ENCODE assay signal across 7 mouse cellular contexts in genomic region chr1:166429809-166430431, GRCm38 (mm10). TPM values are rescaled to one million over a fixed set of nuclear protein-coding genes. Genes with fewer than 3 reads are reported as not detected.
DNase-seq lines count a peak whose midpoint lies in the region; ATAC-seq and TF ChIP-seq lines count a peak whose summit lies in the region.

No protein-coding gene starts in this region.

- H3K27me3 ChIP-seq in heart, adult 2 months (ENCODE audit: control insufficient read depth, insufficient read depth, low read length) = no peaks in the 10 kb centered on the region
- H3K27me3 ChIP-seq in hindbrain, embryonic 14.5 days (ENCODE audit: control insufficient read depth, insufficient read depth, low read length) = no peaks in the 10 kb centered on the region

- TF ChIP-seq POLR2A in heart, adult 2 months (IDR thresholded peaks at IDR 0.05; ENCODE audit: insufficient read depth, low read depth, low read length) = 0 out of 2 replicates have a peak, but pooled peaks have one; percentile 5

- no peak overlapping the region for H3K27ac ChIP-seq in heart, adult 2 months
- no peak overlapping the region for H3K27ac ChIP-seq in hindbrain, embryonic 14.5 days

- H3K9ac ChIP-seq in heart, adult 2 months (ENCODE audit: low read depth, low read length) = no peak overlapping the region
- no peak overlapping the region for H3K9ac ChIP-seq in hindbrain, embryonic 14.5 days

- WGBS in heart, adult 2 months = 14% methylated on average over 10 of the region's 10 CpGs
- 66% methylated on average over 10 of the region's 10 CpGs for WGBS in hindbrain, embryonic 14.5 days

- TF ChIP-seq EP300 in heart, adult 2 months (IDR thresholded peaks at IDR 0.05; ENCODE audit: insufficient read depth, low read depth, low read length) = no peak

- H3K4me1 ChIP-seq in heart, adult 2 months (ENCODE audit: control insufficient read depth, insufficient read depth, low read length) = peaks cover 4% of the 10 kb centered on the region; the same call in 1 of the 2 replicates
- no peaks in the 10 kb centered on the region for H3K4me1 ChIP-seq in hindbrain, embryonic 14.5 days (replicated peaks; ENCODE audit: control insufficient read depth, insufficient read depth, low read length)

- no peaks in the 10 kb centered on the region for H3K79me2 ChIP-seq in heart, adult 2 months (replicated peaks; ENCODE audit: control insufficient read depth, insufficient read depth, low read length)

- peak; percentile 91 for ATAC-seq in megakaryocyte progenitor cell, adult 5-6 weeks (replicated peaks; ENCODE audit: poor library complexity)
- ATAC-seq in hindbrain, embryonic 14.5 days (ENCODE audit: low FRiP score) = no peak

- DNase-seq in layer of hippocampus, adult 9-11 months = peak; percentile 65
- no peak for DNase-seq in layer of hippocampus, postnatal 10 days (ENCODE audit: low spot score in 2 of 2)
- DNase-seq in heart, adult 2 months = peak in 1 of 2 experiments; percentile 46
- DNase-seq in kidney, postnatal 25 days = peak; percentile 23 to 47
- no peak for DNase-seq in thymus, postnatal 10 days (ENCODE audit: low spot score in 2 of 2)
- DNase-seq in hindbrain, embryonic 14.5 days (ENCODE audit: low spot score) = no peak

- no peaks in the 10 kb centered on the region for H3K36me3 ChIP-seq in heart, adult 2 months (ENCODE audit: control insufficient read depth, insufficient read depth, low read length)
- no peaks in the 10 kb centered on the region for H3K36me3 ChIP-seq in hindbrain, embryonic 14.5 days (replicated peaks; ENCODE audit: control insufficient read depth, insufficient read depth)

- intact Hi-C loops in heart, adult 2 months (cut with DNase I) = loop anchor here (10.0 kb wide), 2 partner anchors 305 to 785 kb away; no protein-coding TSS in a partner anchor

- peak overlapping the region; percentile 26; the same call in 1 of the 2 replicates for H3K4me3 ChIP-seq in heart, adult 2 months
- H3K4me3 ChIP-seq in hindbrain, embryonic 14.5 days (replicated peaks; ENCODE audit: low read length) = no peak overlapping the region

- H3K9me3 ChIP-seq in hindbrain, embryonic 14.5 days (ENCODE audit: control insufficient read depth, low read length) = no peaks in the 10 kb centered on the region

- H3K4me2 ChIP-seq in hindbrain, embryonic 14.5 days (replicated peaks) = no peak overlapping the region

- TF ChIP-seq CTCF in heart, adult 2 months (IDR thresholded peaks at IDR 0.05) = no peak

RNA-seq across cellular contexts. Expression of gene Pogk, which starts 20.3 kb away (rescaled TPM):
- total RNA-seq in layer of hippocampus, postnatal 10 days (2021) = 10 to 100 TPM; 41.0 to 41.6 TPM
- 10 to 100 TPM in 1 of 2 experiments, 1 to 10 TPM in 1; 9.7 to 11.6 TPM for total RNA-seq in heart, adult 2 months (2021)
- polyA plus RNA-seq in heart, adult 2 months (2012; rRNA removed) = 6.2 and 12.0 TPM in 2 replicates
- total RNA-seq in megakaryocyte progenitor cell, adult 5-6 weeks (2015) = 7.8 and 8.5 TPM in 2 replicates
- total RNA-seq in megakaryocyte progenitor cell, adult 5-6 weeks (2017) = 7.0 and 8.9 TPM in 2 replicates
- 41.2 and 42.4 TPM in 2 replicates for polyA plus RNA-seq in hindbrain, embryonic 14.5 days (2014; fragmentation: Nextera tagmentation; extraction: Ambion mirVana)

RNA-seq across cellular contexts. Expression of gene Tada1, which starts 51.0 kb away (rescaled TPM):
- total RNA-seq in layer of hippocampus, postnatal 10 days (2021) = 10 to 100 TPM; 36.6 to 38.9 TPM
- 1 to 10 TPM; 6.6 to 9.2 TPM for total RNA-seq in heart, adult 2 months (2021)
- 8.5 and 15.0 TPM in 2 replicates for polyA plus RNA-seq in heart, adult 2 months (2012; rRNA removed)
- 49.2 and 56.1 TPM in 2 replicates for total RNA-seq in megakaryocyte progenitor cell, adult 5-6 weeks (2015)
- 36.1 and 44.9 TPM in 2 replicates for total RNA-seq in megakaryocyte progenitor cell, adult 5-6 weeks (2017)
- 77.8 and 84.8 TPM in 2 replicates for polyA plus RNA-seq in hindbrain, embryonic 14.5 days (2014; fragmentation: Nextera tagmentation; extraction: Ambion mirVana)

Comparison
In these comparisons a context has a peak if more than half of its experiments do, and no peak if none do; other contexts are left out.
1. DNase-seq: peak in layer of hippocampus, adult 9-11 months (single experiment) and kidney, postnatal 25 days (2 of 2); none in layer of hippocampus, postnatal 10 days (0 of 2), thymus, postnatal 10 days (0 of 2) and hindbrain, embryonic 14.5 days (single experiment).